Mouse (Mus musculus) megakaryocyte, embryonic 14.5 days (primary cell): ENCODE data around the gene Crygb.

ENCODE experiments used
- FLI1 ChIP-seq: IDR thresholded peaks from 2 replicates; pipeline ENCODE4 v1.6.1; 2012; ENCODE audit warnings: low read length, inconsistent platforms, mixed read lengths
- GATA1 ChIP-seq: IDR thresholded peaks from 3 replicates; pipeline ENCODE4 v1.6.1; 2012; ENCODE audit warnings: mixed read lengths, low read length, inconsistent platforms, borderline replicate concordance

- TF ChIP-seq GATA1 (no peak), FLI1 (no peak)
Measured at GRCm38 (mm10) chr1:65118150-65118913, 36.2 kb upstream of the Crygb start.
